Mouse (Mus musculus): ENCODE results near the gene Endou. TPM values are rescaled to one million over a fixed set of nuclear protein-coding genes. Genes with fewer than 3 reads are reported as not detected.

Endou gene
- polyA plus RNA-seq, 2 experiments: 9.4 to 11.6 TPM

DNA sequence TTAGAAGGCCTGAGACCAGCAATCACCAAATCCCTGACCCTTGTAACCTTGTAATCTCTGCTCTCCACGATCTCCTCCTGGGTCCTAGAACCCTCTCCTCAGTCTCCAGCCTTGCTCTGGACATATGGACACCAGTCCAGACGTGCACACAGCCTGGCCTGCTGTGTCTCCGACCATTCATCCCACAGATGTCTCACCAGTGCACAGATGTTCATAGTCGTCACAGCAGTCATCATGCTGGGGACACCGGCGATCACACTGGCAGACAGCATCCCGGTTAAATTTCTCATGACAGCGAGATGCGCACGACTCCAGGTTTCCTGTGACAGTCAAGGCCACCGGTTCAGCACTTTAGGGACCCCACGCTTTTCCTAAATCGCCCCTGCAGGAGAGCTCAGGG lies 4.8 kb downstream of the Endou start:
- H3K27me3 ChIP-seq (ENCODE audit: control insufficient read depth, insufficient read depth, low read length): no peaks in the 10 kb centered on the region
- H3K36me3 ChIP-seq (ENCODE audit: control insufficient read depth, insufficient read depth, low read length): no peaks in the 10 kb centered on the region
- no peak overlapping the region for H3K9ac ChIP-seq (ENCODE audit: low read depth, low read length, severe bottlenecking)
- no peak overlapping the region for H3K27ac ChIP-seq (replicated peaks; ENCODE audit: low read depth, low read length)
- WGBS: 76% methylated on average over 13 of the region's 13 CpGs
- TF ChIP-seq POLR2A (IDR thresholded peaks at IDR 0.05; ENCODE audit: borderline replicate concordance, extremely low read depth, insufficient read depth, insufficient read length): no peak
- DNase-seq (ENCODE audit: low spot score): no peak
- no peaks in the 10 kb centered on the region for H3K9me3 ChIP-seq (ENCODE audit: control insufficient read depth, low read length)
- H3K4me3 ChIP-seq (replicated peaks; ENCODE audit: low read length): no peak overlapping the region
- ATAC-seq (ENCODE audit: low FRiP score, low read depth): no peak
- peaks cover 7% of the 10 kb centered on the region; the same call in 1 of the 2 replicates for H3K4me1 ChIP-seq (ENCODE audit: control insufficient read depth, insufficient read depth, low read length)
- no peak overlapping the region for H3K4me2 ChIP-seq (replicated peaks; ENCODE audit: low read depth, low read length, severe bottlenecking)

- H3K4me1 ChIP-seq (ENCODE audit: control insufficient read depth, insufficient read depth, low read length): peaks cover 16% of the 10 kb centered on the region; the same call in 1 of the 2 replicates
- H3K4me3 ChIP-seq (replicated peaks; ENCODE audit: low read length): no peak overlapping the region
- 75% methylated on average over 6 of the region's 6 CpGs for WGBS
- ATAC-seq (ENCODE audit: low FRiP score, low read depth): no peak
- H3K27me3 ChIP-seq (ENCODE audit: control insufficient read depth, insufficient read depth, low read length): no peaks in the 10 kb centered on the region
- no peak overlapping the region for H3K27ac ChIP-seq (replicated peaks; ENCODE audit: low read depth, low read length)
- H3K9ac ChIP-seq (ENCODE audit: low read depth, low read length, severe bottlenecking): no peak overlapping the region
- no peak for TF ChIP-seq POLR2A (IDR thresholded peaks at IDR 0.05; ENCODE audit: borderline replicate concordance, extremely low read depth, insufficient read depth, insufficient read length)
- DNase-seq (ENCODE audit: low spot score): no peak
- H3K9me3 ChIP-seq (ENCODE audit: control insufficient read depth, low read length): no peaks in the 10 kb centered on the region
- no peak overlapping the region for H3K4me2 ChIP-seq (replicated peaks; ENCODE audit: low read depth, low read length, severe bottlenecking)
- no peaks in the 10 kb centered on the region for H3K36me3 ChIP-seq (ENCODE audit: control insufficient read depth, insufficient read depth, low read length)
Measured at GRCm38 (mm10) chr15:97725198-97725785, 5.8 kb downstream of the Endou start.

- no peak for ATAC-seq (ENCODE audit: low FRiP score, low read depth)
- Histone ChIP-seq H3K36me3 (ENCODE audit: control insufficient read depth, insufficient read depth, low read length) (no peaks in the 10 kb centered on the region), H3K4me2 (replicated peaks; ENCODE audit: low read depth, low read length, severe bottlenecking) (no peak overlapping the region), H3K9ac (ENCODE audit: low read depth, low read length, severe bottlenecking) (no peak overlapping the region), H3K4me3 (replicated peaks; ENCODE audit: low read length) (no peak overlapping the region), H3K4me1 (ENCODE audit: control insufficient read depth, insufficient read depth, low read length) (peaks cover 16% of the 10 kb centered on the region; the same call in 1 of the 2 replicates), H3K9me3 (ENCODE audit: control insufficient read depth, low read length) (no peaks in the 10 kb centered on the region), H3K27me3 (ENCODE audit: control insufficient read depth, insufficient read depth, low read length) (no peaks in the 10 kb centered on the region), H3K27ac (replicated peaks; ENCODE audit: low read depth, low read length) (no peak overlapping the region)
- DNase-seq (ENCODE audit: low spot score): no peak
- no peak for TF ChIP-seq POLR2A (IDR thresholded peaks at IDR 0.05; ENCODE audit: borderline replicate concordance, extremely low read depth, insufficient read depth, insufficient read length)
- 79% methylated on average over 17 of the region's 17 CpGs for WGBS
Measured at GRCm38 (mm10) chr15:97724346-97725197, 6.6 kb downstream of the Endou start.

DNA sequence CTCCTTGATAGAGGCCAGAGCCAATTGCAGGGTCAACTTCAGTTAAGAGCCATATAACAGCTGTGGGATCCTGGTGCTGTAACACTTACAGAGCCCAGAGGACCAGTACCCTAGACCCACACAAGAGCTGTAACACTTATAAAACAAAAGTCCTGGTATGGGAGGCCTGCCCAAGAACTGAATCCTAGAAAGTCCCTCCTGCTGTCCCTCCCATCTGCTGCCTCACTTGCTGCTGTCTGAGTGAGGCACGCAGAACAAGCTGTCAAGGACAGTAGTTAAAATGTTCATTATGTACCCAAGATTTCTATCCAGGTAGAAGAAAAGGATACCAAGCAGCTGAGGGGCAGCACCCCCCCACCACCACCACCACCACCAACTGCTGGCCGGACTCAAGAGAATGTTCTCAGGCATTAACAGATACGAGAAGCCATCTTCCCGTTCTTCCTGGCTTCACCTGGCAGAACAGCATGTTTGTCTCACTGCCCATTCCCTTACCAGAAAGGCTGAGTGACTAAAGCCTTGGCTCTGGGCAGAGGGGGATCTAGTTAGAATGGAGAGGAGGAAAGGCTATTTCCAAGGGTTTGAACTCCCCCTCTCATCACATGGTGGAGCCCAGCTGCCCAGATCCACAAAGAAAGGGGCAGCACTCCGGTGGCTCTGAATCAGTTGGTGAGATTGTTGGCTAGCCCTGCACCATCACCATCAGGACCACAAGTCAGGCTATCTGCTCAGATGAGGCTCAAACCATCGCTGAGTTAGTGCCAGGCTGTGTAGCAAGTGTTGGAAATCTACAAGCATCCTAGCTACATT lies 7.4 kb downstream of the Endou start:
- ATAC-seq (ENCODE audit: low FRiP score, low read depth) (no peak), DNase-seq (ENCODE audit: low spot score) (no peak)
- 86% methylated on average over 6 of the region's 6 CpGs for WGBS
- TF ChIP-seq POLR2A (IDR thresholded peaks at IDR 0.05; ENCODE audit: borderline replicate concordance, extremely low read depth, insufficient read depth, insufficient read length): no peak
- no peak overlapping the region for H3K4me2 ChIP-seq (replicated peaks; ENCODE audit: low read depth, low read length, severe bottlenecking)
- H3K4me3 ChIP-seq (replicated peaks; ENCODE audit: low read length): no peak overlapping the region
- no peak overlapping the region for H3K9ac ChIP-seq (ENCODE audit: low read depth, low read length, severe bottlenecking)
- H3K36me3 ChIP-seq (ENCODE audit: control insufficient read depth, insufficient read depth, low read length): no peaks in the 10 kb centered on the region
- no peaks in the 10 kb centered on the region for H3K27me3 ChIP-seq (ENCODE audit: control insufficient read depth, insufficient read depth, low read length)
- no peaks in the 10 kb centered on the region for H3K9me3 ChIP-seq (ENCODE audit: control insufficient read depth, low read length)
- H3K4me1 ChIP-seq (ENCODE audit: control insufficient read depth, insufficient read depth, low read length): peaks cover 16% of the 10 kb centered on the region; the same call in 1 of the 2 replicates
- no peak overlapping the region for H3K27ac ChIP-seq (replicated peaks; ENCODE audit: low read depth, low read length)

Measured in limb, embryonic 14.5 days (tissue).